Mouse (Mus musculus) brain, adult 2 months (tissue): ENCODE results near the gene C77080.

Experiments
- DNase-seq: peaks from one replicate; pipeline ENCODE4 v3.0.0; 2011; ENCODE audit warnings: low read depth, low spot score

C77080 gene

GRCm38 (mm10) chr4:129266821-129267220, 5.6 kb upstream of the C77080 start:
- no peak for DNase-seq

- no peak for DNase-seq
Observed at GRCm38 (mm10) chr4:129266191-129266590, 5.0 kb upstream of the C77080 start.

- peak; percentile 93 for DNase-seq
Observed at GRCm38 (mm10) chr4:129263225-129264021, 2.2 kb upstream of the C77080 start.

- peak; percentile 32 for DNase-seq
Observed at GRCm38 (mm10) chr4:129260678-129261077, 526 bp downstream of the C77080 start.

GRCm38 (mm10) chr4:129259101-129259500, 2.1 kb downstream of the C77080 start:
- no peak for DNase-seq

- peak; percentile 59 for DNase-seq
Observed at GRCm38 (mm10) chr4:129256450-129257380, 4.5 kb downstream of the C77080 start.

- DNase-seq, result no peak
Observed at GRCm38 (mm10) chr4:129254571-129254970, 6.6 kb downstream of the C77080 start.

GRCm38 (mm10) chr4:129252492-129252891, 8.7 kb downstream of the C77080 start:
- no peak for DNase-seq

GRCm38 (mm10) chr4:129251482-129252125, 9.6 kb downstream of the C77080 start:
- no peak for DNase-seq

- peak; percentile 62 for DNase-seq
Observed at GRCm38 (mm10) chr4:129250759-129251481, 10.3 kb downstream of the C77080 start.

- no peak for DNase-seq
Observed at GRCm38 (mm10) chr4:129249288-129249687, 11.9 kb downstream of the C77080 start.

- DNase-seq, result no peak
Observed at GRCm38 (mm10) chr4:129248243-129248767, 12.9 kb downstream of the C77080 start.

GRCm38 (mm10) chr4:129247381-129248242, 13.6 kb downstream of the C77080 start:
- DNase-seq, result no peak

- DNase-seq, result no peak
Observed at GRCm38 (mm10) chr4:129246360-129247301, 14.6 kb downstream of the C77080 start.

GRCm38 (mm10) chr4:129244802-129245201, 16.4 kb downstream of the C77080 start:
- no peak for DNase-seq

GRCm38 (mm10) chr4:129242761-129243160, 18.4 kb downstream of the C77080 start:
- no peak for DNase-seq

GRCm38 (mm10) chr4:129242327-129242726, 18.9 kb downstream of the C77080 start:
- DNase-seq, result no peak

GRCm38 (mm10) chr4:129241898-129242297, 19.3 kb downstream of the C77080 start:
- peak; percentile 66 for DNase-seq

GRCm38 (mm10) chr4:129239075-129239474, 22.1 kb downstream of the C77080 start:
- peak; percentile 90 for DNase-seq
